Mouse (Mus musculus): ENCODE data around the gene Msantd2.

Gene Msantd2

DNA sequence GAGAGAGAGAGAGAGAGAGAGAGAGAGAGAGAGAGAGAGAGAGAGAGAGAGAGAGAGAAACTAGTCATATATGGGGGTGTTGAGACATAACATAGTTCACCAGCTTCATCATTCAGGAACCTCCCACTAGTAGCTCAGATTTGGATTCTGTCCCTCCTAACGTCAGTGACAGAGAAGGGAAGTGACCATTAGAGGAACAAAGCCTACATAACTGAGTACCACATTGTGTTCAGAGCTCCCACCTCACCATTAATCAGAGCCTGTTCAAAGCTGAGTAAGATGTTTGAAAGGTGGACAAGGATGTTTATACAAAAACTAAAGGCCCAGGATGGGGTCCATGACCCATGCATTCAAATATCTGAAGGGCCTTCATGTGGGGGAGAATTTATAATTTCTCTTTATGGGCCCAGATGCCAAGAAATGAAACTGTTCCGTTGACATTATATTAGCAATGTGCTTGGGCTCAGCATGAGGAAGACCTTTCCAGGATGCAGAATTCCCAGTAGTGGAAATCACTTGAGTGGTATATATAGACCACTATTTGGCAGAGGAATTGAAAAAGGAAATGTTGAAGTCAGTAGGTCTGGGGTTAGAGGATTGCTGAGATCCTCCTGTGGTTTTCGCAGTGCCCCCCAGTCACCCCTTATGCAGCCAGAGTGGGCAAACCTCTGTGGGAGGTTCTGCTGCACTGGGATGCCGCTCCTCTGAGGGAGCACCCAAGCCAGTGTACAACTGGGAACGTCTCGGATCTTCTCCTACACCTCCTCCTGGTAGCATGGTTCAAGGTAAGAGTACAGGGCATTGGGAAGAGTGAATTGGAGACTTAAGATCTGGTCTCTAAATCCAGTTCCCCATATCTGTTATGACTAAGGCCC, 51.8 kb downstream of the Msantd2 start:
- peak in 1 of 2 experiments; percentile 16 for DNase-seq (ENCODE audit: low spot score in 2 of 2)

- DNase-seq (ENCODE audit: low spot score in 2 of 2), result peak in 1 of 2 experiments; percentile 13
These were observed 52.9 kb downstream of the Msantd2 start for GRCm38 (mm10) chr9:37541851-37542642.

DNA sequence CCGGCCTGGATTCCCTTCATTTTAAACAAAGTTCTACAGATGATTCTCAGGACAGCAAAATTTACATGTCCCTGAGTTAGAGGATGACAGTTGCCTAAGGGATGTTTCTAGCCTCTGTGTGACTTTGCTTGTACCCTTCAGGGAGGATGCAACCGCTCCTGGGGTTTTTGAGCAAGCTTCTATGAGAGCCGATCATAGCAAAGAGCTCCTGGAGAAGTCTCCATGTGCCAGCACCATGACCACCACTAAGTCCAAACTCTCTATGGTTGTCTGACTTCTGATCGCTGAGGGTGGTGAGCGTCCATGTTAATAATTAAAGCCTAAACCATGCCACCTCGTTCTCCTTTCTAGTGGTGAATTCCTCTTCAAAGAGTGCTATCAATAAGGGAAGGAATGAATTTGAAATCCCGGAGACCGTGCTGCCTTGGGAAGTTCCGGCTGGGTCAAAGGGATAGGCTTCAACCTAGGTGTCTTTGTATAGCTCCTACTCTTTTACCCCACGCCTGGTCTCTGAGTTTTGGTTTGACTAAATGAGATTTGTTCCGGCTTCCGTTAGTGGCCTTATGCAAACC, 54.8 kb downstream of the Msantd2 start:
- no peak for DNase-seq (ENCODE audit: low spot score in 2 of 2)

DNA sequence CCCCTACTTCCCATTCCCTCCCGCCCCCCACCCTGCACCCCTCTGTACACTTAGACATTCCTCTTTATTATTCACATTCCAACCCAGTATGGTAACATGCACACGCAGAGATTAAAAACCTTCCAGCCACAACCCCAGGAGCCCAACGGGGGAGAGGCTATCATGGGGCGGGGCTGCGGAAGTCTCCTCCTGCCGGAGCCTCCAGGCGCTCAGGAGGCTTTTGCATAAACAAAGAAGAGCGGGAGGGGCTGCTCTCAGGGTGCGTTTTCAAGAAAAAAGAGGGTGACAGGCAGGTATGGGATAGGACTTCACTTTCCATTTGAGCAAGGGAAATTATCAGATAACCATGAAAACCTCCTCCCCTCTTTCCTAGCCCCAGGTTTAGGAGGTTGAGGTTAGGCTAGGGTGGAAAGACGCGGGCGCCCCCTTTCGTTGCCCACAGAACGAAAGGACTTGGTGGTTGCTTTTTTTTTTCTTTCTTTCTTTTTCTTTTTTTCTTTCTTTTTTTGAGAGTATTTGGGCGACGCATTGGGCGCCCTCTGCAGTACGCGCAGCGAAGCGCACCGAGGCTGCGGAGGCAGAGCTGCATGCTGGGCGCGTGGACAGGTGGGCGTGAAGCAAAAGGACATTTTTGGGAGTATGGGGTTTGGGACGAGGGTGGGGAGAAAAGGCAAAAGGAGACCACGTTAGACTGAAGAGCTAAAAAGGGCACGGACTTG, 55.5 kb downstream of the Msantd2 start:
- peak in 1 of 2 experiments; percentile 58 for DNase-seq (ENCODE audit: low spot score in 2 of 2)

GRCm38 (mm10) chr9:37545166-37545610, 56.1 kb downstream of the Msantd2 start:
- peak in 1 of 2 experiments; percentile 15 for DNase-seq (ENCODE audit: low spot score in 2 of 2)

DNA sequence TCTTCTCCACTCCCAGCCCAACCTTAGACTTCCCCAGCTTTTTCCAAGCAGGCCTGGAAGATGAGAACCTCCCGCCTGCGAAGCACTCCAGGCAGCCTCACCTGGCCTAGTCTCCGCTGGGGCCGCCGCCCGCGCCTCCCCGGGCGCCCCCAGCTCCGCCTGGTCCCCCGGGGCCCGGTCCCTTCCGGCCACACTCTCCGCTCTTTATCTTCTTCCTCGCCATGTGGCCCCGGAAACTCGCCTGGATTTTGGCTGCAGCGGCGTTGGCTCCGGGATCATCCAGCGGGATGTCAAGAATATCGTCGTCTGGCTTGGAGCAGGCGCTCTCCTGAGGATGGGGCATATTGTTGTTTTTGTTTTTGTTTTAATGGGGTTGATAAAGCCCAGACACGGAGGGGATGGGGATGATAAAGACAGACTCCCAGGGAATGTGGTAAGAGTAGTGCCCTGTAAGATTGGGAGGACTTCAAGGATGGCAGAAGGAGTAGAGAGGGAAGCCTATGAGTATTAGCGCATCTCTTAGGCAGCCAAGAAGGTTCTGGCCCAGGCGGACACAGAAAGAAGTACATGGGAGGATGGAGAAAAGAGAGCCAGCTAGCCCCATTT, 56.8 kb downstream of the Msantd2 start:
- DNase-seq (ENCODE audit: low spot score in 2 of 2), result peak in 1 of 2 experiments; percentile 14

DNA sequence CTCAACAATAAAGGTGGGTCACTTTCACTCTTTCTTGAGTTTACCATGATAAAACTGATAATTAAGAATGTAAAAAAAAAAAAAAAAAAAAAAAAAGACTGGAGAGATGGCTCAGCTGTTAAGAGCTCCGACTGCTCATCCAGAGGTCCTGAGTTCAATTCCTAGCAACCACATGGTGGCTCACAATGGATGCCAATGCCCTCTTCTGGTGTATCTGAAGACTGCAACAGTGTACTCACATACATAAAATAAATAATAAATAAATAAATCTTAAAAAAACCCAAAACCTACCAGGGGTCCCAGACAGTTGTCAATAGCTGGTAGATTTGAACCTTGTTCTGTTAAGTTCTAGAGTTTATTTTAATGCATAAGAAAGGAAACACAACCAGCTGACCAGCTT, 57.8 kb downstream of the Msantd2 start:
- no peak for DNase-seq (ENCODE audit: low spot score in 2 of 2)

DNA sequence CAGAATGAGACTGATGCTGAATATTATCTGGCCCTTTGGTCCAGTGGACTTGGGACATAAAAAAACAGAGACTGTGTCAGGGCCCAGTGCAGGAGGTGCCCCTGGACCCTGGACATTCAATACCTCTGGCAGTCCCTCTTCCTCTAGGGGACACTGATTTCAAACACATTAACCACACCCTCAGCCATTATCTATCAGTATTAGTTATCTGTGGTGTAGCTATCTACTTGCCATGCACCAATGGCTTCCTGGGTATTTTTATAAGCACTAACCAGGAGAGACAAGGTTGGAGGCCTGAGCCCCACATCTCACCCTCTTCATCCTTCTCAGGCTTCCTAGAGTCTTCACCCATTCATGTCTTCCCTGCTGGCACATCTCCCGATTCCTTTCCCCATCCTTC, 61.3 kb downstream of the Msantd2 start:
- DNase-seq (ENCODE audit: low spot score in 2 of 2), result no peak

DNA sequence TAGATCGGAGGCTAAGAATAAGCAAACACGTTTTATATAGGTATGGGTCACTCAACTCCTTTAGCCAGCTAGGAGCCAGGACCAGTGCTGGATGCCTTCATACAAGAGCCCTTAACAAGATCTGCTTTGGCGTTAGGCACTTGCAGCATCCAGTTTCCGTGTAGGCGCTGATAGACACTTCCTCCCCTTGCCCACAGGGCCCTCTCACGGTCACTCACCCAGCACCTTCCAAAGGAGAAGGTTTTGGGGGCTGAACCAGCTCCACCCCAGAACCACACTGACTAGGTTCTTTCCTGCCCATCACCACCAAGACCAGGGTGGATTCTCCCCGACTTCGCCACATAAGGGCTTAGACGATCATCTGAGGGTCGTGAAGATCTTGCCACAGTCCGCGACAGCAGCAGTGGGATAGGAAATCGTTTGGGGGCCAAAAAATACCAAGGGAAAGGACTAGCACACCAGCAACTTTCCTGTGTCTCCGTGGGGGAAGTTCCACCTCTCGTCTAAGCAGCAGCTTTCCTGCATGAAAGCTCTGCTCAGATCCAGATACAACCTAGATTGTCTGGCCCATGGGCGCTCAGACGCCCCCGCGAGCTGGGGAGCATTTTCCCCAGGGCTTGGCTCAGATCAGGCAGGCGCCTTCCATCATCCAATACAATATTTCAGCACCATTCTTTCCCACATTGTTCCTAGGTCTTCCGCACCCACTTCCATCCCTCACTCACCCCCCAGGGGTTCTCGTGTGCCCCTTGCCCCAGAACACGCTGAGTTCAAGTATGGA, 62.8 kb downstream of the Msantd2 start:
- DNase-seq (ENCODE audit: low spot score in 2 of 2), result peak in 1 of 2 experiments; percentile 16

GRCm38 (mm10) chr9:37552536-37553293, 63.6 kb downstream of the Msantd2 start, which contains the start of gene Nrgn:
Nrgn (minus strand) TSS chr9:37552904.
- DNase-seq (ENCODE audit: low spot score in 2 of 2), result peak; percentile 73 to 87

GRCm38 (mm10) chr9:37554279-37554678, 65.2 kb downstream of the Msantd2 start:
- no peak for DNase-seq (ENCODE audit: low spot score in 2 of 2)

DNA sequence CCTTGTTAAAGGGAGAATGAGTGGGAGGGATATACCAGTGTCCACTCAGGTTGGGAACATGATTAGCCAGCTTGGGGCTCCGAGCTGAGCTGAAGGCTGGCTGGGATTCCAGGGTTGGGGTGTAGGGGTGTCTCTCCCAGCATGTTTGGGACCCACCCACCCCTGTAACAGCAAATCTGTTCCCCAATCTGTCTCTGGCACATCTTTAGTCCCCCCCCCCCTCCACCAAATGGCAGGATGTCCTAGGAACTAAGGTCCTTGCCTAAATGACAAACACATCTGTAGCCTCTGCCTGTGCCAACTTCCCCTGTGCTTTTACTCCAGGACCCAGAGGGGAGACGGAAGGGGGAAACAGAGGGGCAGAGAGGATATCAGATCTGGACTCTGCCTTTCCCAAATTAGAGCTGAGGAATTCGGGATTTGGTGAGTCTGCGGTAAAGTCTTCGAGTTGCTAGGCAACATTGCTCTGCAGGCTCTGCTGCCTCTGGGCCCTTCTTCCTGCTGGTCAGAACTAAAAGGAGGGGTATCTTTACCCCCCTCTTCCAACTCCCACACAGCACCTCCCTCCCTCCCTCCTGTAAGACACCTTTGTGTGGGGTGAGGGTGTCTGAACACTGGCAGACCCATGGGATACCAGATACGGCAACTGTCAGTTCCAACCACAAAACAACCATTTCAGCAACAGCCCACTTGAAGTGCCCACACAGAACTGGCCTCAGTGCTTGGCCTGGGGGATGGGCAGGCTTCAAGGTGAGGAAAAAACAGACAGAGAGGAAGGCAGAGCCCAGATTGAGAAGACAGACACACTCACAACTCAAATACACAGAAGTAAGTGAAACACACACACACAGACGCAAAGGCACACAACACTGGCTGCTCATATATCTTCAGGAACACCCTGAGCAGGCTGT, 66.0 kb downstream of the Msantd2 start, which contains the start of gene Siae:
TSS of gene Siae (plus strand) at position 861 of the 911 bp plus-strand sequence.
- DNase-seq (ENCODE audit: low spot score in 2 of 2), result no peak

GRCm38 (mm10) chr9:37556366-37556765, 67.2 kb downstream of the Msantd2 start:
- DNase-seq (ENCODE audit: low spot score in 2 of 2), result no peak

- no peak for DNase-seq (ENCODE audit: low spot score in 2 of 2)
These were observed 71.5 kb downstream of the Msantd2 start for GRCm38 (mm10) chr9:37560617-37561016.

DNA sequence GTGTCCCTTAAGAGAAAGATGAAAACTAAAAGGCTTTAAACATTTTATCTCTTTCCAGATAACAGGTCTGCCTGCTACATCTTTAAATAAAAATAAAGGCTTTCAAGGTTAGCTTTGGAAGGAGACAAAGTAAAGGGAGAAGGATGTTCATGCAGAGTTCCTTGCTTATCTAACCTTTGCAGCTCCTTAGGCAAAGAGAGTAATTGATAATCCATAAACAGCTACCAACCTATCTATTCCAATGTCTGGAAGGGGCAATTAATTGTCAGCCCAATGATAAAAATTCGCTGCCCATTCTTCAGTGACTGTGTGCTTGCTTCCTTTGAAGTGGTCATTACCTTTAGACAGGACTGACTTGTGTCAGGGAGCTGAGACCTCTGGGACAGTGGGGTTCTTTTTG, 74.7 kb downstream of the Msantd2 start:
- DNase-seq (ENCODE audit: low spot score in 2 of 2), result no peak

DNA sequence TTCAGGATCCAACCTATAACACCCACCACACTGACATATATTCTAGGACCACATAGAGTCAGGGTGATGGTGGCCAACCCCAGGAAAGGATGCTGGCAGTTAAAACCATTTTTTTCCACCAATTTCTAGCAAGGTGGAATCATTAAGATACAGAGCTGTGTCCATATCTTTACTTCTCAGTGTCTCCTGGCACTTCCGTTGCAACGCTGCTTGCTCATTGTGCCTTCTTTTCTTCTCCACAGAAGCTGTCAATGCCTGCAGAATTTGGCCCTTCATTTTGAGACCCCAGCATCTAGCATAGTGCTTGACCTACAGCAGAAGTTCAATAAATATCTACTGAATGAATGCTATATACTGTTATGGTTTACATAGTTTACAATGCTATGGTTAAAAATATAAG, 77.9 kb downstream of the Msantd2 start:
- no peak for DNase-seq (ENCODE audit: low spot score in 2 of 2)

GRCm38 (mm10) chr9:37567454-37567853, 78.3 kb downstream of the Msantd2 start:
- no peak for DNase-seq (ENCODE audit: low spot score in 2 of 2)

GRCm38 (mm10) chr9:37567892-37568604, 78.9 kb downstream of the Msantd2 start:
- no peak for DNase-seq (ENCODE audit: low spot score in 2 of 2)

Data from urinary bladder, postnatal 4 days (tissue).